Mouse (Mus musculus) small intestine, adult 10 weeks (tissue): ENCODE measurements around the gene B3gnt7. TPM values are rescaled to one million over a fixed set of nuclear protein-coding genes. Genes with fewer than 3 reads are reported as not detected.

ENCODE experiments used
- polyA plus RNA-seq: library from polyadenylated mRNA; stranded (reverse); fragments of 350-450 nt; fragmentation: Illumina TruSeq; extraction: RNeasy Lipid Tissue Mini Kit (QIAGEN cat#74804); gene quantifications from one replicate; pipeline ENCODE4 v1.2.3, GENCODE M21; 2014; ENCODE audit warnings: low replicate concordance

B3gnt7 gene
- polyA plus RNA-seq = 2.0 TPM

DNA sequence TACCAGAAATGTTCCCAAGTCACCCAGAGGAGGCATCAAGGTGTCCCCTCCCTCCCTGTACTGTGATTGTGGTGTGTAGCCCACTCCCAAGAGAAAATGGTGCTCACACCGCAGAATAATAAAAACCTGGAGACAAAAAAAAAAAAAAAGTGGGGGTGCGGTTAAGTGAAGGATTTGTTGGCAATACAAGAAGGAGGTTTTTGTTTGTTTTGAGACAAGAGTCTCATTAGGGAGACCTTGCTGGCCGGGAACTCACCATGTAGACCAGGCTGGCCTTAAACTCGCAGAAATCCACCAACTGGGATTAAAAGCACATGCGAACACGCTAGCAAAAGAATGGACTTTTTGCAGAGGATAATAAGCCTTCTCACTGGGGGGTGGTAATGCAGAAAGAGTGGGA is at the start of gene B3gnt7:
Gene B3gnt7, plus strand, starts transcription at position 301 of the 400 bp plus-strand sequence.

Other genes starting within 250 kb of the B3gnt7 start
- gene Psmd1, start 238.4 kb upstream of the B3gnt7 start, polyA plus RNA-seq = 127 TPM
- gene Htr2b, start 190.9 kb upstream of the B3gnt7 start, polyA plus RNA-seq = 4.1 TPM
- gene Gm21972, start 169.2 kb upstream of the B3gnt7 start, polyA plus RNA-seq = 0.85 TPM
- gene Armc9, start 148.1 kb upstream of the B3gnt7 start, polyA plus RNA-seq = 2.5 TPM
- 244 TPM for gene Ncl, start 56.6 kb downstream of the B3gnt7 start, polyA plus RNA-seq
- gene Nmur1, start 123.4 kb downstream of the B3gnt7 start, polyA plus RNA-seq = not detected
- gene Tex44, start 123.5 kb downstream of the B3gnt7 start, polyA plus RNA-seq = not detected
- gene Ptma, start 223.9 kb downstream of the B3gnt7 start, polyA plus RNA-seq = 2,038 TPM